Mouse (Mus musculus) myocyte (in vitro differentiated cells): ENCODE data around the gene Lrp5. TPM values are rescaled to one million over a fixed set of nuclear protein-coding genes. Genes with fewer than 3 reads are reported as not detected.

Source experiments
- H3K27me3 ChIP-seq: one replicate; pipeline ENCODE4 v1.6.1; 2011; ENCODE audit not compliant: control insufficient read depth, insufficient read depth, insufficient read length
- H3K36me3 ChIP-seq: one replicate; pipeline ENCODE4 v1.6.1; 2011; ENCODE audit not compliant: control insufficient read depth, insufficient read depth
- H3K4me2 ChIP-seq: one replicate; pipeline ENCODE4 v1.6.1; 2011; ENCODE audit warnings: low read depth, control low read depth
- H3K4me3 ChIP-seq: one replicate; pipeline ENCODE4 v1.5.1; 2011; ENCODE audit warnings: mild to moderate bottlenecking, control low read depth, moderate library complexity
- H3K79me2 ChIP-seq: one replicate; pipeline ENCODE4 v1.6.1; 2011; ENCODE audit not compliant: control insufficient read depth, insufficient read depth
- H3ac ChIP-seq: one replicate; pipeline ENCODE4 v1.6.1; 2011; ENCODE audit not compliant: control insufficient read depth, insufficient read length
- CEBPB ChIP-seq: IDR thresholded peaks from 2 replicates; pipeline ENCODE4 v1.6.1; 2011; ENCODE audit warnings: mild to moderate bottlenecking, moderate library complexity; ENCODE audit not compliant: poor library complexity, insufficient read depth, severe bottlenecking
- E2F4 ChIP-seq: IDR thresholded peaks from one replicate; pipeline ENCODE4 v1.6.1; 2011; ENCODE audit warnings: mild to moderate bottlenecking, control low read depth, moderate library complexity; ENCODE audit not compliant: insufficient read depth
- MAX ChIP-seq: IDR thresholded peaks from one replicate; pipeline ENCODE4 v1.6.1; 2011; ENCODE audit warnings: low read depth, mild to moderate bottlenecking, control low read depth
- MYOD1 ChIP-seq, 3 experiments: IDR thresholded peaks; one replicate each; pipeline ENCODE4 v1.6.1; 2011; ENCODE audit warnings: control low read depth in 2 of 3, low read depth in 2 of 3, mild to moderate bottlenecking in 2 of 3, moderate library complexity in 1 of 3; ENCODE audit not compliant: insufficient read length in 2 of 3, control insufficient read depth in 1 of 3
- MYOG ChIP-seq, 3 experiments: IDR thresholded peaks; one replicate each; pipeline ENCODE4 v1.6.1; 2011; ENCODE audit warnings: control low read depth in 2 of 3, low read depth in 2 of 3, mild to moderate bottlenecking in 2 of 3; ENCODE audit not compliant: insufficient read length in 2 of 3, control insufficient read depth in 1 of 3, insufficient read depth in 1 of 3
- POLR2A ChIP-seq: IDR thresholded peaks from one replicate; pipeline ENCODE4 v1.6.1; 2011; ENCODE audit warnings: low read depth, mild to moderate bottlenecking, control low read depth, moderate library complexity; ENCODE audit not compliant: insufficient read length
- POLR2AphosphoS2 ChIP-seq: IDR thresholded peaks from one replicate; pipeline ENCODE4 v1.6.1; 2011; ENCODE audit warnings: low read depth, control low read depth; ENCODE audit not compliant: insufficient read length
- REST ChIP-seq: IDR thresholded peaks from one replicate; pipeline ENCODE4 v1.6.1; 2011; ENCODE audit warnings: mild to moderate bottlenecking, control low read depth, moderate library complexity; ENCODE audit not compliant: insufficient read depth, insufficient read length
- SRF ChIP-seq: IDR thresholded peaks from one replicate; pipeline ENCODE4 v1.6.1; 2011; ENCODE audit warnings: low read depth; ENCODE audit not compliant: control insufficient read depth, insufficient read length
- TCF12 ChIP-seq: IDR thresholded peaks from one replicate; pipeline ENCODE4 v1.6.1; 2011; ENCODE audit warnings: mild to moderate bottlenecking, control low read depth; ENCODE audit not compliant: poor library complexity, insufficient read depth, severe bottlenecking
- TCF3 ChIP-seq: IDR thresholded peaks from one replicate; pipeline ENCODE4 v1.6.1; 2011; ENCODE audit warnings: low read depth, control low read depth; ENCODE audit not compliant: insufficient read length
- USF1 ChIP-seq: IDR thresholded peaks from one replicate; pipeline ENCODE4 v1.6.1; 2011; ENCODE audit warnings: low read depth, mild to moderate bottlenecking, control low read depth, moderate library complexity
- polyA plus RNA-seq: library from polyadenylated mRNA; unstranded; fragments of >200 nt; fragmentation: generic; extraction: Trizol; gene quantifications from one replicate; pipeline ENCODE4 v1.2.1, GENCODE M21; 2012; ENCODE audit warnings: missing spikeins

Lrp5 gene
- polyA plus RNA-seq, 1 experiment: 42.5 TPM

- peaks cover 23% of the 10 kb centered on the region for H3K36me3 ChIP-seq
- TF ChIP-seq TCF3: peak; percentile 79
- TF ChIP-seq SRF: peak; percentile 52
- no peak for TF ChIP-seq E2F4
- TF ChIP-seq MYOD1 (IDR thresholded peaks at IDR 0.05; ENCODE audit: control insufficient read depth in 1 of 3, insufficient read length in 2 of 3, low read depth in 2 of 3): peak; percentile 48 to 94 (median 93)
- TF ChIP-seq TCF12: peak; percentile 77
- TF ChIP-seq MYOG (IDR thresholded peaks at IDR 0.05; ENCODE audit: control insufficient read depth in 1 of 3, insufficient read depth in 1 of 3, insufficient read length in 2 of 3, low read depth in 2 of 3): peak; percentile 95 to 99 (median 95)
- no peak overlapping the region for H3ac ChIP-seq
- no peak overlapping the region for H3K4me3 ChIP-seq
- no peaks in the 10 kb centered on the region for H3K27me3 ChIP-seq
- H3K79me2 ChIP-seq: peaks cover 37% of the 10 kb centered on the region
- peak overlapping the region; percentile 25 for H3K4me2 ChIP-seq
Observed at GRCm38 (mm10) chr19:3714381-3714780, 28.0 kb upstream of the Lrp5 start.

GRCm38 (mm10) chr19:3710436-3710835 lies 24.1 kb upstream of the Lrp5 start:
- Histone ChIP-seq H3K4me3 (no peak overlapping the region), H3K27me3 (no peaks in the 10 kb centered on the region), H3K79me2 (peaks cover 47% of the 10 kb centered on the region), H3K36me3 (peaks cover 10% of the 10 kb centered on the region), H3ac (no peak overlapping the region), H3K4me2 (no peak overlapping the region)
- TF ChIP-seq TCF3 (no peak), MAX (no peak), TCF12 (no peak), USF1 (no peak), REST (no peak), MYOD1 (IDR thresholded peaks at IDR 0.05; ENCODE audit: control insufficient read depth in 1 of 3, insufficient read length in 2 of 3, low read depth in 2 of 3) (no peak), E2F4 (no peak), CEBPB (no peak), POLR2A (no peak), MYOG (IDR thresholded peaks at IDR 0.05; ENCODE audit: control insufficient read depth in 1 of 3, insufficient read depth in 1 of 3, insufficient read length in 2 of 3, low read depth in 2 of 3) (no peak)

- H3K36me3 ChIP-seq: peaks cover 4% of the 10 kb centered on the region
- TF ChIP-seq SRF (no peak), MYOG (IDR thresholded peaks at IDR 0.05; ENCODE audit: control insufficient read depth in 1 of 3, insufficient read depth in 1 of 3, insufficient read length in 2 of 3, low read depth in 2 of 3) (no peak), TCF3 (no peak), TCF12 (no peak), E2F4 (no peak), CEBPB (no peak), MYOD1 (IDR thresholded peaks at IDR 0.05; ENCODE audit: control insufficient read depth in 1 of 3, insufficient read length in 2 of 3, low read depth in 2 of 3) (no peak), POLR2A (no peak), POLR2AphosphoS2 (no peak), REST (no peak), MAX (no peak), USF1 (no peak)
- H3K4me2 ChIP-seq: peak overlapping the region; percentile 94
Observed at GRCm38 (mm10) chr19:3709013-3709787, 22.8 kb upstream of the Lrp5 start.

GRCm38 (mm10) chr19:3708078-3709012 lies 22.0 kb upstream of the Lrp5 start, which contains the start of gene 1810055G02Rik:
1810055G02Rik (plus strand) TSS chr19:3708293.
- H3K27me3 ChIP-seq: no peaks in the 10 kb centered on the region
- peaks cover 47% of the 10 kb centered on the region for H3K79me2 ChIP-seq
- H3K4me3 ChIP-seq: peak within 1 kb of the TSS; percentile 76
- TF ChIP-seq MYOG (IDR thresholded peaks at IDR 0.05; ENCODE audit: control insufficient read depth in 1 of 3, insufficient read depth in 1 of 3, insufficient read length in 2 of 3, low read depth in 2 of 3) (peak in 1 of 3 experiments; percentile 27), SRF (peak; percentile 73), USF1 (no peak), POLR2AphosphoS2 (peak; percentile 96), POLR2A (peak; percentile 95), E2F4 (peak; percentile 2)
- H3ac ChIP-seq: peak within 1 kb of the TSS; percentile 77
- peaks cover 4% of the 10 kb centered on the region for H3K36me3 ChIP-seq
- H3K4me2 ChIP-seq: peak within 1 kb of the TSS; percentile 94

More at GRCm38 (mm10) chr19:3709013-3709787, 22.8 kb upstream of the Lrp5 start:
- peaks cover 47% of the 10 kb centered on the region for H3K79me2 ChIP-seq
- H3ac ChIP-seq: peak overlapping the region; percentile 77
- no peaks in the 10 kb centered on the region for H3K27me3 ChIP-seq
- H3K4me3 ChIP-seq: peak overlapping the region; percentile 76
